Mouse (Mus musculus) liver, embryonic 13.5 days (tissue): ENCODE results near the gene Il34. TPM values are rescaled to one million over a fixed set of nuclear protein-coding genes. Genes with fewer than 3 reads are reported as not detected.

ENCODE experiments used
- ATAC-seq: fragments of 200-750 bp; cut with Nextera tagmentation; 2 replicates; pipeline ENCODE4 v1.8.0; 2017; ENCODE audit warnings: low read depth, mild to moderate bottlenecking, moderate number of reproducible peaks, moderate library complexity
- DNase-seq: peaks from one replicate; pipeline ENCODE4 v3.0.0; 2022
- H3K27ac ChIP-seq: fragments of 300-500 bp; sonication (generic); 2 replicates; pipeline ENCODE4 v1.5.1; 2015; ENCODE audit warnings: moderate library complexity, mild to moderate bottlenecking, inconsistent platforms
- H3K27me3 ChIP-seq: fragments of 300-500 bp; sonication (generic); 2 replicates; pipeline ENCODE4 v1.6.1; 2015; ENCODE audit warnings: mild to moderate bottlenecking, inconsistent platforms
- H3K36me3 ChIP-seq: fragments of 300-500 bp; sonication (generic); 2 replicates; pipeline ENCODE4 v1.6.1; 2015; ENCODE audit warnings: mild to moderate bottlenecking, inconsistent platforms
- H3K4me1 ChIP-seq: fragments of 300-500 bp; sonication (generic); replicated peaks from 2 replicates; pipeline ENCODE4 v1.6.1; 2015; ENCODE audit warnings: inconsistent platforms
- H3K4me2 ChIP-seq: fragments of 300-500 bp; sonication (generic); 2 replicates; pipeline ENCODE4 v1.6.1; 2015; ENCODE audit warnings: inconsistent platforms, mild to moderate bottlenecking, moderate library complexity
- H3K4me3 ChIP-seq: fragments of 300-500 bp; sonication (generic); replicated peaks from 2 replicates; pipeline ENCODE4 v1.5.1; 2015; ENCODE audit warnings: mild to moderate bottlenecking, inconsistent platforms
- H3K9ac ChIP-seq: fragments of 300-500 bp; sonication (generic); 2 replicates; pipeline ENCODE4 v1.6.1; 2015; ENCODE audit warnings: mild to moderate bottlenecking, inconsistent platforms
- H3K9me3 ChIP-seq: fragments of 300-500 bp; sonication (generic); replicated peaks from 2 replicates; pipeline ENCODE4 v1.6.1; 2016; ENCODE audit warnings: inconsistent platforms
- whole genome bisulfite sequencing: fragments of 180-500 bp; shearing (Covaris S2); methylation state at CpG from one replicate; pipeline ENCODE4 v1.1.7; 2015; ENCODE audit not compliant: insufficient replicate concordance; 5-methylcytosine and 5-hydroxymethylcytosine counted together
- polyA plus RNA-seq: library from polyadenylated mRNA; unstranded; fragments of >200 nt; fragmentation: Nextera tagmentation; extraction: Ambion mirVana; gene quantifications from 2 replicates; pipeline ENCODE4 v1.2.1, GENCODE M21; 2015

The Il34 gene
- polyA plus RNA-seq, 1 experiment from 2014 or later: 0.06 TPM

GRCm38 (mm10) chr8:110718969-110719670 lies 86.6 kb downstream of the Il34 start:
- Histone ChIP-seq H3K27ac (no peak overlapping the region), H3K4me2 (no peak overlapping the region), H3K9me3 (no peaks in the 10 kb centered on the region), H3K9ac (no peak overlapping the region), H3K27me3 (peaks cover 51% of the 10 kb centered on the region), H3K4me1 (peaks cover 35% of the 10 kb centered on the region), H3K36me3 (peaks cover 6% of the 10 kb centered on the region; the same call in 1 of the 2 replicates), H3K4me3 (no peak overlapping the region)
- DNase-seq: no peak
- 35% methylated on average over 12 of the region's 12 CpGs for WGBS
- ATAC-seq: no peak

- Histone ChIP-seq H3K27ac (no peak overlapping the region), H3K9me3 (no peaks in the 10 kb centered on the region), H3K4me2 (no peak overlapping the region), H3K4me1 (peaks cover 34% of the 10 kb centered on the region), H3K4me3 (no peak overlapping the region), H3K27me3 (peaks cover 44% of the 10 kb centered on the region), H3K9ac (no peak overlapping the region), H3K36me3 (peaks cover 13% of the 10 kb centered on the region)
- DNase-seq (no peak), ATAC-seq (no peak)
- 68% methylated on average over 8 of the region's 8 CpGs for WGBS
These were observed 87.3 kb downstream of the Il34 start for GRCm38 (mm10) chr8:110718209-110718968.

- H3K9me3 ChIP-seq: no peaks in the 10 kb centered on the region
- 72% methylated on average over 7 of the region's 7 CpGs for WGBS
- H3K4me1 ChIP-seq: peaks cover 24% of the 10 kb centered on the region
- H3K4me3 ChIP-seq: no peak overlapping the region
- no peak overlapping the region for H3K27ac ChIP-seq
- peaks cover 25% of the 10 kb centered on the region for H3K36me3 ChIP-seq
- ATAC-seq: no peak
- peaks cover 31% of the 10 kb centered on the region for H3K27me3 ChIP-seq
- no peak overlapping the region for H3K4me2 ChIP-seq
- DNase-seq: no peak
- H3K9ac ChIP-seq: no peak overlapping the region
These were observed 88.6 kb downstream of the Il34 start for GRCm38 (mm10) chr8:110717131-110717530.

GRCm38 (mm10) chr8:110716075-110716474 lies 89.6 kb downstream of the Il34 start:
- no peak for ATAC-seq
- Histone ChIP-seq H3K27ac (no peak overlapping the region), H3K36me3 (peaks cover 35% of the 10 kb centered on the region), H3K9ac (no peak overlapping the region), H3K4me1 (peaks cover 21% of the 10 kb centered on the region), H3K9me3 (no peaks in the 10 kb centered on the region), H3K4me2 (no peak overlapping the region), H3K4me3 (no peak overlapping the region), H3K27me3 (peaks cover 21% of the 10 kb centered on the region)
- DNase-seq: no peak
- WGBS: 78% methylated on average over 4 of the region's 4 CpGs

GRCm38 (mm10) chr8:110714827-110715519 lies 90.8 kb downstream of the Il34 start:
- H3K9me3 ChIP-seq: no peaks in the 10 kb centered on the region
- peaks cover 46% of the 10 kb centered on the region for H3K36me3 ChIP-seq
- no peak overlapping the region for H3K27ac ChIP-seq
- no peak overlapping the region for H3K4me3 ChIP-seq
- peaks cover 10% of the 10 kb centered on the region for H3K27me3 ChIP-seq
- WGBS: 80% methylated on average over 15 of the region's 15 CpGs
- peaks cover 19% of the 10 kb centered on the region for H3K4me1 ChIP-seq
- ATAC-seq: no peak
- DNase-seq: no peak
- H3K9ac ChIP-seq: no peak overlapping the region
- H3K4me2 ChIP-seq: no peak overlapping the region

- WGBS: 79% methylated on average over 7 of the region's 7 CpGs
- Histone ChIP-seq H3K9ac (no peak overlapping the region), H3K4me2 (no peak overlapping the region), H3K27me3 (no peaks in the 10 kb centered on the region), H3K4me3 (no peak overlapping the region), H3K4me1 (peaks cover 2% of the 10 kb centered on the region), H3K9me3 (no peaks in the 10 kb centered on the region), H3K36me3 (peaks cover 54% of the 10 kb centered on the region), H3K27ac (no peak overlapping the region)
- DNase-seq (no peak), ATAC-seq (no peak)
These were observed 92.7 kb downstream of the Il34 start for GRCm38 (mm10) chr8:110713073-110713472.

GRCm38 (mm10) chr8:110711271-110711934 lies 94.3 kb downstream of the Il34 start:
- H3K27ac ChIP-seq: no peak overlapping the region
- no peaks in the 10 kb centered on the region; the same call in none of the 2 replicates for H3K4me1 ChIP-seq
- peaks cover 57% of the 10 kb centered on the region for H3K36me3 ChIP-seq
- H3K9ac ChIP-seq: no peak overlapping the region
- no peak for ATAC-seq
- 66% methylated on average over 13 of the region's 13 CpGs for WGBS
- H3K4me2 ChIP-seq: no peak overlapping the region
- H3K27me3 ChIP-seq: no peaks in the 10 kb centered on the region
- H3K4me3 ChIP-seq: no peak overlapping the region
- H3K9me3 ChIP-seq: no peaks in the 10 kb centered on the region
- DNase-seq: no peak

- H3K4me1 ChIP-seq: no peaks in the 10 kb centered on the region; the same call in none of the 2 replicates
- DNase-seq (no peak), ATAC-seq (no peak)
- H3K9ac ChIP-seq: no peak overlapping the region
- H3K27me3 ChIP-seq: no peaks in the 10 kb centered on the region
- no peaks in the 10 kb centered on the region for H3K9me3 ChIP-seq
- H3K4me3 ChIP-seq: no peak overlapping the region
- 74% methylated on average over 3 of the region's 3 CpGs for WGBS
- H3K36me3 ChIP-seq: peaks cover 57% of the 10 kb centered on the region
- H3K4me2 ChIP-seq: no peak overlapping the region
- no peak overlapping the region for H3K27ac ChIP-seq
These were observed 95.1 kb downstream of the Il34 start for GRCm38 (mm10) chr8:110710593-110710992.

- ATAC-seq: no peak
- no peak for DNase-seq
- Histone ChIP-seq H3K4me2 (no peak overlapping the region), H3K36me3 (peaks cover 54% of the 10 kb centered on the region), H3K9ac (no peak overlapping the region), H3K9me3 (no peaks in the 10 kb centered on the region), H3K4me1 (no peaks in the 10 kb centered on the region; the same call in none of the 2 replicates), H3K27me3 (no peaks in the 10 kb centered on the region), H3K27ac (no peak overlapping the region), H3K4me3 (no peak overlapping the region)
- 86% methylated on average over 11 of the region's 11 CpGs for WGBS
These were observed 97.3 kb downstream of the Il34 start for GRCm38 (mm10) chr8:110708429-110708828.

GRCm38 (mm10) chr8:110706288-110706870 lies 99.3 kb downstream of the Il34 start:
- Histone ChIP-seq H3K4me3 (no peak overlapping the region), H3K36me3 (peaks cover 34% of the 10 kb centered on the region), H3K27me3 (no peaks in the 10 kb centered on the region), H3K27ac (peak overlapping the region; percentile 13), H3K9me3 (no peaks in the 10 kb centered on the region), H3K4me1 (no peaks in the 10 kb centered on the region; the same call in 1 of the 2 replicates), H3K9ac (no peak overlapping the region), H3K4me2 (no peak overlapping the region)
- 71% methylated on average over 3 of the region's 3 CpGs for WGBS
- ATAC-seq (no peak), DNase-seq (no peak)
